Mouse (Mus musculus): ENCODE data around the gene Pkib.

Pkib gene

GRCm38 (mm10) chr10:57731672-57732071 is 99.9 kb downstream of the Pkib start:
- no peak for DNase-seq (ENCODE audit: low spot score in 2 of 2)

GRCm38 (mm10) chr10:57740733-57741132 is 109.0 kb downstream of the Pkib start:
- DNase-seq (ENCODE audit: low spot score in 2 of 2) = no peak

GRCm38 (mm10) chr10:57741351-57741750 is 109.6 kb downstream of the Pkib start:
- no peak for DNase-seq (ENCODE audit: low spot score in 2 of 2)

GRCm38 (mm10) chr10:57743045-57743444 is 111.3 kb downstream of the Pkib start:
- no peak for DNase-seq (ENCODE audit: low spot score in 2 of 2)

GRCm38 (mm10) chr10:57743606-57744016 is 111.8 kb downstream of the Pkib start:
- peak in 1 of 2 experiments; percentile 39 for DNase-seq (ENCODE audit: low spot score in 2 of 2)

- no peak for DNase-seq (ENCODE audit: low spot score in 2 of 2)
Measured at GRCm38 (mm10) chr10:57744128-57744765, 112.5 kb downstream of the Pkib start.

- no peak for DNase-seq (ENCODE audit: low spot score in 2 of 2)
Measured at GRCm38 (mm10) chr10:57745452-57745851, 113.7 kb downstream of the Pkib start.

- no peak for DNase-seq (ENCODE audit: low spot score in 2 of 2)
Measured at GRCm38 (mm10) chr10:57747127-57747526, 115.3 kb downstream of the Pkib start.

- no peak for DNase-seq (ENCODE audit: low spot score in 2 of 2)
Measured at GRCm38 (mm10) chr10:57753343-57753742, 121.6 kb downstream of the Pkib start.

GRCm38 (mm10) chr10:57755201-57755736 is 123.5 kb downstream of the Pkib start:
- no peak for DNase-seq (ENCODE audit: low spot score in 2 of 2)

GRCm38 (mm10) chr10:57758999-57759398 is 127.2 kb downstream of the Pkib start:
- no peak for DNase-seq (ENCODE audit: low spot score in 2 of 2)

- DNase-seq (ENCODE audit: low spot score in 2 of 2) = no peak
Measured at GRCm38 (mm10) chr10:57760694-57761093, 128.9 kb downstream of the Pkib start.

- no peak for DNase-seq (ENCODE audit: low spot score in 2 of 2)
Measured at GRCm38 (mm10) chr10:57763044-57763443, 131.3 kb downstream of the Pkib start.

- no peak for DNase-seq (ENCODE audit: low spot score in 2 of 2)
Measured at GRCm38 (mm10) chr10:57783289-57784130, 151.7 kb downstream of the Pkib start.

- DNase-seq (ENCODE audit: low spot score in 2 of 2) = peak; percentile 23 to 25
Measured at GRCm38 (mm10) chr10:57784131-57784875, 152.5 kb downstream of the Pkib start.

GRCm38 (mm10) chr10:57784876-57785150 is 153.0 kb downstream of the Pkib start, which contains the start of gene Fabp7:
Gene Fabp7 (plus strand): TSS chr10:57784881.
- DNase-seq (ENCODE audit: low spot score in 2 of 2) = no peak

- DNase-seq (ENCODE audit: low spot score in 2 of 2) = no peak
Measured at GRCm38 (mm10) chr10:57785552-57785951, 153.8 kb downstream of the Pkib start.

All from heart, adult 9 months (tissue).